Mouse (Mus musculus): Measurements from ENCODE around the gene Zbed4. TPM values are rescaled to one million over a fixed set of nuclear protein-coding genes. Genes with fewer than 3 reads are reported as not detected.

The Zbed4 gene
- total and polyA plus RNA-seq, 2 experiments = 1.8 to 2.8 TPM

GRCm38 (mm10) chr15:88829791-88830440 lies 78.5 kb downstream of the Zbed4 start:
- peak overlapping the region; percentile 69 for H3K27ac ChIP-seq (replicated peaks; ENCODE audit: insufficient read depth, low read depth, low read length)
- H3K4me1 ChIP-seq (ENCODE audit: control insufficient read depth, insufficient read depth, low read length) = peaks cover 47% of the 10 kb centered on the region
- DNase-seq (ENCODE audit: extremely low read depth, low read depth, low spot score) = peak; percentile 81
- 21% methylated on average over 6 of the region's 6 CpGs for WGBS
- H3K36me3 ChIP-seq (ENCODE audit: control insufficient read depth, insufficient read depth, low read length) = peaks cover 5% of the 10 kb centered on the region; the same call in 1 of the 2 replicates
- H3K9ac ChIP-seq (ENCODE audit: low read depth, low read length) = peak overlapping the region; percentile 14; the same call in 1 of the 2 replicates
- H3K79me2 ChIP-seq (ENCODE audit: control insufficient read depth, insufficient read depth, low read length) = no peaks in the 10 kb centered on the region
- TF ChIP-seq CTCF (IDR thresholded peaks at IDR 0.05; ENCODE audit: low read depth, low read length) (no peak), POLR2A (IDR thresholded peaks at IDR 0.05; ENCODE audit: extremely low read depth, insufficient read depth, low read length) (no peak)
- no peak overlapping the region for H3K4me3 ChIP-seq (ENCODE audit: insufficient read depth, low read depth, low read length)
- H3K27me3 ChIP-seq (ENCODE audit: control insufficient read depth, insufficient read depth, low read length) = no peaks in the 10 kb centered on the region

GRCm38 (mm10) chr15:88830696-88831095 lies 79.2 kb downstream of the Zbed4 start:
- H3K4me3 ChIP-seq (ENCODE audit: insufficient read depth, low read depth, low read length) = no peak overlapping the region
- peaks cover 4% of the 10 kb centered on the region; the same call in 1 of the 2 replicates for H3K36me3 ChIP-seq (ENCODE audit: control insufficient read depth, insufficient read depth, low read length)
- H3K9ac ChIP-seq (ENCODE audit: low read depth, low read length) = no peak overlapping the region; the same call in 1 of the 2 replicates
- 82% methylated on average over 5 of the region's 5 CpGs for WGBS
- peaks cover 47% of the 10 kb centered on the region for H3K4me1 ChIP-seq (ENCODE audit: control insufficient read depth, insufficient read depth, low read length)
- no peaks in the 10 kb centered on the region for H3K79me2 ChIP-seq (ENCODE audit: control insufficient read depth, insufficient read depth, low read length)
- peak overlapping the region; percentile 69 for H3K27ac ChIP-seq (replicated peaks; ENCODE audit: insufficient read depth, low read depth, low read length)
- no peaks in the 10 kb centered on the region for H3K27me3 ChIP-seq (ENCODE audit: control insufficient read depth, insufficient read depth, low read length)
- no peak for TF ChIP-seq CTCF (IDR thresholded peaks at IDR 0.05; ENCODE audit: low read depth, low read length)
- no peak for TF ChIP-seq POLR2A (IDR thresholded peaks at IDR 0.05; ENCODE audit: extremely low read depth, insufficient read depth, low read length)
- DNase-seq (ENCODE audit: extremely low read depth, low read depth, low spot score) = no peak

- TF ChIP-seq CTCF (IDR thresholded peaks at IDR 0.05; ENCODE audit: low read depth, low read length) (no peak), POLR2A (IDR thresholded peaks at IDR 0.05; ENCODE audit: extremely low read depth, insufficient read depth, low read length) (no peak)
- Histone ChIP-seq H3K36me3 (ENCODE audit: control insufficient read depth, insufficient read depth, low read length) (no peaks in the 10 kb centered on the region; the same call in 1 of the 2 replicates), H3K27ac (replicated peaks; ENCODE audit: insufficient read depth, low read depth, low read length) (peak overlapping the region; percentile 84), H3K9ac (ENCODE audit: low read depth, low read length) (peak overlapping the region; percentile 29; the same call in 1 of the 2 replicates), H3K79me2 (ENCODE audit: control insufficient read depth, insufficient read depth, low read length) (no peaks in the 10 kb centered on the region), H3K4me1 (ENCODE audit: control insufficient read depth, insufficient read depth, low read length) (peaks cover 50% of the 10 kb centered on the region), H3K4me3 (ENCODE audit: insufficient read depth, low read depth, low read length) (no peak overlapping the region), H3K27me3 (ENCODE audit: control insufficient read depth, insufficient read depth, low read length) (no peaks in the 10 kb centered on the region)
- 23% methylated on average over 5 of the region's 5 CpGs for WGBS
- peak; percentile 95 for DNase-seq (ENCODE audit: extremely low read depth, low read depth, low spot score)
Observed at GRCm38 (mm10) chr15:88831482-88831881, 80.0 kb downstream of the Zbed4 start.

GRCm38 (mm10) chr15:88832536-88832935 lies 81.1 kb downstream of the Zbed4 start:
- WGBS = 41% methylated on average over 9 of the region's 9 CpGs
- DNase-seq (ENCODE audit: extremely low read depth, low read depth, low spot score) = peak; percentile 91
- Histone ChIP-seq H3K27ac (replicated peaks; ENCODE audit: insufficient read depth, low read depth, low read length) (peak overlapping the region; percentile 84), H3K36me3 (ENCODE audit: control insufficient read depth, insufficient read depth, low read length) (no peaks in the 10 kb centered on the region), H3K4me1 (ENCODE audit: control insufficient read depth, insufficient read depth, low read length) (peaks cover 47% of the 10 kb centered on the region), H3K79me2 (ENCODE audit: control insufficient read depth, insufficient read depth, low read length) (no peaks in the 10 kb centered on the region), H3K9ac (ENCODE audit: low read depth, low read length) (no peak overlapping the region), H3K27me3 (ENCODE audit: control insufficient read depth, insufficient read depth, low read length) (no peaks in the 10 kb centered on the region), H3K4me3 (ENCODE audit: insufficient read depth, low read depth, low read length) (no peak overlapping the region)
- no peak for TF ChIP-seq CTCF (IDR thresholded peaks at IDR 0.05; ENCODE audit: low read depth, low read length)
- TF ChIP-seq POLR2A (IDR thresholded peaks at IDR 0.05; ENCODE audit: extremely low read depth, insufficient read depth, low read length) = no peak

Other genes with a start within 250 kb of the Zbed4 start
- gene Zdhhc25, start 151.4 kb upstream of the Zbed4 start, total RNA-seq (2014; rRNA removed) = not detected in 2 replicates
- not detected in 2 replicates for gene Zdhhc25, start 151.4 kb upstream of the Zbed4 start, polyA plus RNA-seq (2012; rRNA removed)
- gene Brd1, start 17.4 kb upstream of the Zbed4 start, total RNA-seq (2014; rRNA removed) = 12.9 and 13.0 TPM in 2 replicates
- gene Brd1, start 17.4 kb upstream of the Zbed4 start, polyA plus RNA-seq (2012; rRNA removed) = 3.6 and 4.8 TPM in 2 replicates
- gene Alg12, start 67.7 kb downstream of the Zbed4 start, total RNA-seq (2014; rRNA removed) = 4.9 and 5.8 TPM in 2 replicates
- 9.4 and 14.4 TPM in 2 replicates for gene Alg12, start 67.7 kb downstream of the Zbed4 start, polyA plus RNA-seq (2012; rRNA removed)
- gene Creld2, start 68.0 kb downstream of the Zbed4 start, total RNA-seq (2014; rRNA removed) = 51.4 and 70.2 TPM in 2 replicates
- 32.6 and 32.9 TPM in 2 replicates for gene Creld2, start 68.0 kb downstream of the Zbed4 start, polyA plus RNA-seq (2012; rRNA removed)
- gene Pim3, start 110.5 kb downstream of the Zbed4 start, total RNA-seq (2014; rRNA removed) = 59.7 and 68.3 TPM in 2 replicates
- 17.7 and 31.2 TPM in 2 replicates for gene Pim3, start 110.5 kb downstream of the Zbed4 start, polyA plus RNA-seq (2012; rRNA removed)
- gene Ttll8, start 202.8 kb downstream of the Zbed4 start, total RNA-seq (2014; rRNA removed) = 0.20 and 0.28 TPM in 2 replicates
- gene Ttll8, start 202.8 kb downstream of the Zbed4 start, polyA plus RNA-seq (2012; rRNA removed) = 0.02 and 0.24 TPM in 2 replicates
- 0.07 TPM in 1 of 2 replicates, not detected in the other for gene Mlc1, start 227.3 kb downstream of the Zbed4 start, total RNA-seq (2014; rRNA removed)
- gene Mlc1, start 227.3 kb downstream of the Zbed4 start, polyA plus RNA-seq (2012; rRNA removed) = not detected in 2 replicates
- gene Mov10l1, start 231.2 kb downstream of the Zbed4 start, total RNA-seq (2014; rRNA removed) = not detected in 2 replicates
- not detected in 2 replicates for gene Mov10l1, start 231.2 kb downstream of the Zbed4 start, polyA plus RNA-seq (2012; rRNA removed)